Comparison of ENCODE assay signal across 9 mouse cellular contexts in genomic region chr4:47598216-47598615, GRCm38 (mm10).
DNase-seq lines count a peak whose midpoint lies in the region; ATAC-seq and TF ChIP-seq lines count a peak whose summit lies in the region.
"Had no signal": no experiment of that assay in that cellular context is flagged by ENCODE, and none has a peak within 500 bp of the region (broad histone marks: within the 10 kb centered on the region; RNA-seq: fewer than 3 reads in every experiment).

No protein-coding gene starts in this region.

- DNase-seq in forebrain, postnatal 0 days = no peak
- no peak for DNase-seq in forebrain, embryonic 10.5 days (ENCODE audit: extremely low spot score, low spot score)
- no peak for DNase-seq in liver, postnatal 0 days
- no peak for DNase-seq in liver, embryonic 11.5 days (ENCODE audit: low spot score)
- peak; percentile 35 for DNase-seq in R1 (ENCODE audit: low read depth, low spot score)
- DNase-seq in hindlimb bud, embryonic 11.5 days (ENCODE audit: extremely low spot score, low read depth, low spot score) = peak; percentile 2
- no peak for DNase-seq in heart, postnatal 10 days
- no peak for DNase-seq in yolk sac, embryonic 10.5 days (ENCODE audit: low spot score)

- no peaks in the 10 kb centered on the region for H3K27me3 ChIP-seq in forebrain, postnatal 0 days (ENCODE audit: insufficient read depth, low read length)
- no peaks in the 10 kb centered on the region for H3K27me3 ChIP-seq in forebrain, embryonic 10.5 days (ENCODE audit: poor library complexity, severe bottlenecking)
- no peaks in the 10 kb centered on the region for H3K27me3 ChIP-seq in liver, postnatal 0 days (ENCODE audit: insufficient read depth, low read length)
- H3K27me3 ChIP-seq in liver, embryonic 11.5 days (replicated peaks; ENCODE audit: control insufficient read depth, insufficient read depth, low read length) = no peaks in the 10 kb centered on the region
- H3K27me3 ChIP-seq: limb, embryonic 15.5 days had no signal

- H3K4me3 ChIP-seq in forebrain, postnatal 0 days (ENCODE audit: low read depth, low read length) = no peak overlapping the region
- H3K4me3 ChIP-seq in forebrain, embryonic 10.5 days = no peak overlapping the region
- H3K4me3 ChIP-seq in liver, postnatal 0 days (ENCODE audit: low read depth, low read length) = no peak overlapping the region
- no peak overlapping the region for H3K4me3 ChIP-seq in liver, embryonic 11.5 days (ENCODE audit: low read depth, low read length)
- H3K4me3 ChIP-seq: limb, embryonic 15.5 days had no signal

- peak; percentile 66 for TF ChIP-seq CTCF in forebrain, postnatal 0 days (IDR thresholded peaks at IDR 0.05; ENCODE audit: low read depth)
- TF ChIP-seq CTCF in liver, postnatal 0 days (IDR thresholded peaks at IDR 0.05; ENCODE audit: low read depth) = peak; percentile 57

- no peak overlapping the region for H3K4me2 ChIP-seq in forebrain, postnatal 0 days (ENCODE audit: low read depth)
- no peak overlapping the region for H3K4me2 ChIP-seq in liver, postnatal 0 days (ENCODE audit: low read depth, low read length)
- H3K4me2 ChIP-seq in liver, embryonic 11.5 days = no peak overlapping the region
- H3K4me2 ChIP-seq: limb, embryonic 15.5 days had no signal

- no peaks in the 10 kb centered on the region for H3K9me3 ChIP-seq in forebrain, postnatal 0 days (ENCODE audit: low read length)
- no peaks in the 10 kb centered on the region for H3K9me3 ChIP-seq in forebrain, embryonic 10.5 days
- H3K9me3 ChIP-seq in liver, postnatal 0 days (ENCODE audit: low read length) = no peaks in the 10 kb centered on the region
- H3K9me3 ChIP-seq in liver, embryonic 11.5 days (ENCODE audit: control insufficient read depth, low read length) = no peaks in the 10 kb centered on the region
- H3K9me3 ChIP-seq: limb, embryonic 15.5 days had no signal

- WGBS in forebrain, postnatal 0 days = 49% methylated on average over 2 of the region's 2 CpGs
- 45% methylated on average over 2 of the region's 2 CpGs for WGBS in forebrain, embryonic 10.5 days
- WGBS in liver, postnatal 0 days (ENCODE audit: insufficient replicate concordance) = 31% methylated on average over 2 of the region's 2 CpGs
- WGBS in liver, embryonic 11.5 days = 37% methylated on average over 2 of the region's 2 CpGs

- peak overlapping the region; percentile 62 for H3K27ac ChIP-seq in forebrain, postnatal 0 days (ENCODE audit: low read depth, low read length)
- no peak overlapping the region for H3K27ac ChIP-seq in forebrain, embryonic 10.5 days
- no peak overlapping the region for H3K27ac ChIP-seq in liver, postnatal 0 days (ENCODE audit: low read depth)
- no peak overlapping the region for H3K27ac ChIP-seq in liver, embryonic 11.5 days (ENCODE audit: low read depth, low read length)
- H3K27ac ChIP-seq: limb, embryonic 15.5 days had no signal

- no peak overlapping the region for H3K9ac ChIP-seq in forebrain, postnatal 0 days
- H3K9ac ChIP-seq in liver, postnatal 0 days (replicated peaks) = no peak overlapping the region
- no peak overlapping the region for H3K9ac ChIP-seq in liver, embryonic 11.5 days (ENCODE audit: low read depth, low read length)
- H3K9ac ChIP-seq: limb, embryonic 15.5 days had no signal

- H3K36me3 ChIP-seq in forebrain, postnatal 0 days (ENCODE audit: insufficient read depth) = no peaks in the 10 kb centered on the region
- no peaks in the 10 kb centered on the region for H3K36me3 ChIP-seq in forebrain, embryonic 10.5 days (replicated peaks)
- H3K36me3 ChIP-seq in liver, postnatal 0 days (replicated peaks; ENCODE audit: insufficient read depth, low read length) = no peaks in the 10 kb centered on the region
- no peaks in the 10 kb centered on the region for H3K36me3 ChIP-seq in liver, embryonic 11.5 days (ENCODE audit: control insufficient read depth, insufficient read depth, low read length)
- H3K36me3 ChIP-seq: limb, embryonic 15.5 days had no signal

- H3K4me1 ChIP-seq in forebrain, postnatal 0 days (ENCODE audit: insufficient read depth) = no peaks in the 10 kb centered on the region
- peaks cover 8% of the 10 kb centered on the region for H3K4me1 ChIP-seq in forebrain, embryonic 10.5 days
- H3K4me1 ChIP-seq in liver, postnatal 0 days (ENCODE audit: insufficient read depth) = no peaks in the 10 kb centered on the region
- no peaks in the 10 kb centered on the region for H3K4me1 ChIP-seq in liver, embryonic 11.5 days (replicated peaks; ENCODE audit: control insufficient read depth, insufficient read depth, low read length)

- no peak for ATAC-seq in forebrain, postnatal 0 days
- ATAC-seq in liver, postnatal 0 days = no peak
- ATAC-seq in liver, embryonic 11.5 days (replicated peaks; ENCODE audit: low FRiP score) = no peak

- TF ChIP-seq EP300 in liver, postnatal 0 days (IDR thresholded peaks at IDR 0.05; ENCODE audit: low read depth) = no peak

- intact Hi-C loops in heart, postnatal 10 days (cut with DNase I) = loop anchor here (10.0 kb wide), 1 partner anchor 163 kb away; no protein-coding TSS in a partner anchor

Comparison
In these comparisons a context has a peak if more than half of its experiments do, and no peak if none do; other contexts are left out.
1. DNase-seq: peak in R1 (single experiment) and hindlimb bud, embryonic 11.5 days (single experiment); none in forebrain, postnatal 0 days (single experiment), forebrain, embryonic 10.5 days (single experiment), liver, postnatal 0 days (single experiment), liver, embryonic 11.5 days (single experiment), heart, postnatal 10 days (0 of 2) and yolk sac, embryonic 10.5 days (single experiment).